Mouse (Mus musculus) limb, embryonic 13.5 days (tissue): ENCODE results near the gene Map2k6. TPM values are rescaled to one million over a fixed set of nuclear protein-coding genes. Genes with fewer than 3 reads are reported as not detected.
"Not testable (repeated sequence)": the region's sequence is repeated elsewhere in the genome, so short reads cannot be mapped to it uniquely, and the experiment has no call there.

Experiments
- ATAC-seq: fragments of 200-750 bp; cut with Nextera tagmentation; 2 replicates; pipeline ENCODE4 v1.8.0; 2017; ENCODE audit warnings: low read depth, moderate number of reproducible peaks, moderate TSS enrichment; ENCODE audit not compliant: low FRiP score
- H3K27ac ChIP-seq: fragments of 300-500 bp; sonication (generic); 2 replicates; pipeline ENCODE4 v1.5.1; 2015; ENCODE audit warnings: inconsistent platforms, mild to moderate bottlenecking, moderate library complexity
- H3K27me3 ChIP-seq: fragments of 300-500 bp; sonication (generic); 2 replicates; pipeline ENCODE4 v1.6.1; 2015; ENCODE audit warnings: mild to moderate bottlenecking, inconsistent platforms
- H3K36me3 ChIP-seq: fragments of 300-500 bp; sonication (generic); 2 replicates; pipeline ENCODE4 v1.6.1; 2015; ENCODE audit warnings: inconsistent platforms, mild to moderate bottlenecking, moderate library complexity
- H3K4me1 ChIP-seq: fragments of 300-500 bp; sonication (generic); 2 replicates; pipeline ENCODE4 v1.6.1; 2015; ENCODE audit warnings: inconsistent platforms
- H3K4me2 ChIP-seq: fragments of 300-500 bp; sonication (generic); replicated peaks from 2 replicates; pipeline ENCODE4 v1.6.1; 2015; ENCODE audit warnings: inconsistent platforms, mild to moderate bottlenecking, moderate library complexity
- H3K4me3 ChIP-seq: fragments of 300-500 bp; sonication (generic); 2 replicates; pipeline ENCODE4 v1.5.1; 2015; ENCODE audit warnings: moderate library complexity, mild to moderate bottlenecking, inconsistent platforms
- H3K9ac ChIP-seq: fragments of 300-500 bp; sonication (generic); 2 replicates; pipeline ENCODE4 v1.6.1; 2015; ENCODE audit warnings: mild to moderate bottlenecking, inconsistent platforms
- H3K9me3 ChIP-seq: fragments of 300-500 bp; sonication (generic); 2 replicates; pipeline ENCODE4 v1.6.1; 2016; ENCODE audit warnings: inconsistent platforms
- WGBS: fragments of 180-500 bp; shearing (Covaris S2); methylation state at CpG from one replicate; pipeline ENCODE4 v1.1.7; 2015; 5-methylcytosine and 5-hydroxymethylcytosine counted together
- polyA plus RNA-seq: library from polyadenylated mRNA; unstranded; fragments of >200 nt; fragmentation: Nextera tagmentation; extraction: Ambion mirVana; gene quantifications from 2 replicates; pipeline ENCODE4 v1.2.1, GENCODE M21; 2015

Map2k6 gene
- 34.3 and 34.6 TPM in 2 replicates for polyA plus RNA-seq

GRCm38 (mm10) chr11:110398553-110399239 lies at the start of gene Map2k6:
Map2k6 (plus strand) TSS chr11:110399122.
- H3K9me3 ChIP-seq = no peaks in the 10 kb centered on the region
- ATAC-seq = peak; percentile 96
- peaks cover 25% of the 10 kb centered on the region for H3K4me1 ChIP-seq
- H3K27ac ChIP-seq = peak within 1 kb of the TSS; percentile 58; the same call in 1 of the 2 replicates
- no peaks in the 10 kb centered on the region for H3K27me3 ChIP-seq
- WGBS = 9% methylated on average over 20 of the region's 20 CpGs
- peak within 1 kb of the TSS; percentile 77 for H3K9ac ChIP-seq
- peak within 1 kb of the TSS; percentile 78 for H3K4me2 ChIP-seq
- no peaks in the 10 kb centered on the region for H3K36me3 ChIP-seq
- peak within 1 kb of the TSS; percentile 59 for H3K4me3 ChIP-seq

- no peaks in the 10 kb centered on the region for H3K27me3 ChIP-seq
- H3K27ac ChIP-seq = no peak overlapping the region
- no peak overlapping the region for H3K4me2 ChIP-seq
- no peak overlapping the region for H3K4me3 ChIP-seq
- no peaks in the 10 kb centered on the region for H3K4me1 ChIP-seq
- no peaks in the 10 kb centered on the region for H3K36me3 ChIP-seq
- WGBS = 84% methylated on average over 9 of the region's 9 CpGs
- no peak overlapping the region for H3K9ac ChIP-seq
- no peaks in the 10 kb centered on the region for H3K9me3 ChIP-seq
- no peak for ATAC-seq
These were observed 44.7 kb upstream of the Map2k6 start for GRCm38 (mm10) chr11:110354261-110354660.

DNA sequence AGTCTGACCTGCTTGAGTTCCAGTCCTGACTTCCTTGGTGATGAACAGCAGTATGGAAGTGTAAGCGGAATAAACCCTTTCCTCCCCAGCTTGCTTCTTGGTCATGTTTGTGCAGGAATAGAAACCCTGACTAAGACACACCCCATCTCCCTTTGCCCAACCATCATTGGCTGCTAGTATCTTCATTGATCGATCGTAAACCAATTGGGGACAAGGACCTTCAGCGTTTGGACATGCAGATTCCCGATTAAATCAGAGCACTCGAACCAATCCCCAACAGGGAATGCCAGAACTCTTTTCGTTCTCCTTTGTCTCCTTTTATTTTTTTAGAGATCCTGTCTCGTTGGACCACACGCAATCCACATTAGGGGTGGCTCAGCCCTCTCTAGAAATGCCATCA lies 43.8 kb upstream of the Map2k6 start:
- not testable (repeated sequence) for H3K4me2 ChIP-seq, H3K27ac ChIP-seq, H3K9me3 ChIP-seq, H3K4me3 ChIP-seq, H3K9ac ChIP-seq, H3K27me3 ChIP-seq, H3K36me3 ChIP-seq, ATAC-seq, H3K4me1 ChIP-seq
- 84% methylated on average over 9 of the region's 9 CpGs for WGBS

DNA sequence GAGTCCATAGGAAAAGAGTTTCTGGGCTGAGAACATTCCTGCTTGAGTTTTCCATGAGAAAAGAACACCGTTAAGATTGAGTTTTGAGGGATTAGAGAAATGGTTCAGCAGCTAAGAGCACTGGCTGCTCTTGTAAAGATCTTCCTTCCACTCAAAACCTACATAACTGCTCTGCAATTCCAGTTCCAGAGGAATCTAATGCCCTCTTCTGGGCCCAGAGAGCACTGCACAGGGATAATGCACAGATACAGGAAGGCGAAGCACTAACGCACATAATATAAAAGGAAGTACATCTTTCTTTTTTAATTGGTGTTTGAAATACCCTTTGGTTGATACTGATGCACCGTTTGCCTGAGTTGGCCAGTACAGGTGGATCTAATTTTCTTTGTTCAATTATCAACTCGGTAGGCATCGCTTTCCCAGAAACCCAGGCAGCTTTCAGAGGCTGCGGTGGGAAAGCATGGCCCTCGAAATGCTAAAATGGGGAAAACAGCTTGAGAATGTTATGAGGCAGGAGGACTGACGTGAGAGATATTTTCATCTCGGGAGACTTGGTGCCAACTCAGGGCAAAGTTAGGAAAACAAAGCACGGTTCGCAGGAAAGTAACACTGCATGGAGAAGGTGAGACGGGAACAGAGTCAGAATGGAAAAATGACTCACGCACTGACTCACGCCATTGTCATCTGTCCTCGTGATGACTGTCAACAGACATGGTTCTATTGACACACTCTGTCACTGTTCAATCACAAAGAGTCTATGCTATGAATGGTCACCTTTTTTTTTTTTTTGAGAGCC lies 41.0 kb upstream of the Map2k6 start:
- Histone ChIP-seq H3K9ac (no peak overlapping the region), H3K27me3 (no peaks in the 10 kb centered on the region), H3K27ac (no peak overlapping the region), H3K9me3 (no peaks in the 10 kb centered on the region), H3K36me3 (no peaks in the 10 kb centered on the region), H3K4me3 (no peak overlapping the region), H3K4me2 (no peak overlapping the region), H3K4me1 (no peaks in the 10 kb centered on the region)
- ATAC-seq = no peak
- 66% methylated on average over 16 of the region's 16 CpGs for WGBS

- Histone ChIP-seq H3K4me2 (no peak overlapping the region), H3K4me1 (peaks cover 12% of the 10 kb centered on the region), H3K9ac (no peak overlapping the region), H3K27ac (no peak overlapping the region), H3K9me3 (no peaks in the 10 kb centered on the region), H3K4me3 (no peak overlapping the region), H3K27me3 (no peaks in the 10 kb centered on the region), H3K36me3 (no peaks in the 10 kb centered on the region)
- no peak for ATAC-seq
- 75% methylated on average over 3 of the region's 3 CpGs for WGBS
These were observed 33.9 kb upstream of the Map2k6 start for GRCm38 (mm10) chr11:110365016-110365415.

DNA sequence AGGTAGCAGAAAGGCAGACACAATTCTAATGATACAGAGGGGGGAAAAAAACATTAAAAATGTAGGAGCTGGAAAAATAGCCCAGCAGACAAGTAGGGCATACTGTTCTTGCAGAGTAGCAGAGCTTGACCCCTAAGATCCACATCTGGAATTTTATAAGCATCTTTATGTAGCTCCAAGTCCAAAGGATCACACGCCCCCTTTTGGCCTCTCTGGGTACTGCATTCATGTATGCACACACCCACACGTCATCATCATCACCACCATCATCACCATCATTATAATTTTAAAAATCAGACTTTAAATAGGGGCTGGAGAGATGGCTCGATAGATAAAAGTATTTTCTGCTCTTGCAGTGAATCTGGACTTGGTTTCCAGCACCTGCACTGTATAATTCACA lies 32.0 kb upstream of the Map2k6 start:
- H3K4me1 ChIP-seq = peaks cover 13% of the 10 kb centered on the region

GRCm38 (mm10) chr11:110367638-110368037 lies 31.3 kb upstream of the Map2k6 start:
- Histone ChIP-seq H3K27me3 (no peaks in the 10 kb centered on the region), H3K36me3 (no peaks in the 10 kb centered on the region), H3K4me1 (peaks cover 13% of the 10 kb centered on the region), H3K9ac (no peak overlapping the region), H3K27ac (no peak overlapping the region), H3K4me3 (no peak overlapping the region), H3K9me3 (no peaks in the 10 kb centered on the region), H3K4me2 (no peak overlapping the region)
- 88% methylated on average over 13 of the region's 13 CpGs for WGBS
- ATAC-seq = no peak

More for the DNA sequence above, 32.0 kb upstream of the Map2k6 start:
- no peak overlapping the region for H3K9ac ChIP-seq
- H3K27ac ChIP-seq = no peak overlapping the region
- H3K36me3 ChIP-seq = no peaks in the 10 kb centered on the region
- no peak for ATAC-seq
- H3K27me3 ChIP-seq = no peaks in the 10 kb centered on the region
- 76% methylated on average over 3 of the region's 3 CpGs for WGBS
- H3K9me3 ChIP-seq = no peaks in the 10 kb centered on the region
- no peak overlapping the region for H3K4me2 ChIP-seq
- H3K4me3 ChIP-seq = no peak overlapping the region

DNA sequence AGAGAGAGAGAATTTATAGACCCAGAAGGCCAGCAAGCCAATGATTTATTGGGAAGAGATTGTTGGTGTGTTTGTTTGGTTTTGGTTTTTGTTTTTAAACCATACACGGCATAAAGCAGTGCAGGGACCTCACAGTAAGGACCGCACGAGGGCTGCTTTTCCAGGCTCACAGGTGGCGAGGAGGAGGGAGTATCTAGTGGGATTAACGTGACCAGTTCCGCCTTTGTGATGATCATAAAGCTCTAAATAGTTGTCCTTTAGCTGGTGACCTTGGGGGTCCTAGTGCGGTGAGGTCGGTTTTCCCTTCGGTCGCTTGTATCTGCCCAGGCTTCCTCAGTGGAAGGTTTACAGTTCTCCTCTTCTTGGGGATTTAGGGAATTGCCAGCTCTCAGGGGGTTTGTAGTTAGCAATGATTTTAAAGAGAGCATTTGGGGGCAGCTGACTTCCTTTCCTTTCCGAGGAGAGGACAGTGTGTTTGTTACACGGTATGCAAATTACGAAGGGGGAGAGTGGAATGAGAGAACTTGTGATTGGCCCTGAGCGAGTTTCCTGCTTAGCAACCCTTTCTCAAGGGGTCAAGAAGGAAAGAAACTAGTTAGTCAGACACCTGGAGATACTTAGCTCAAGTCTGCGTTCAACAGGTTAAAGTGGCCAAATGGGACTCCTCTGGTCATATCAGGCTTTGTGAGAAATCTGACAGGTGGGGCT lies 29.5 kb upstream of the Map2k6 start:
- Histone ChIP-seq H3K9me3 (no peaks in the 10 kb centered on the region), H3K9ac (0 out of 2 replicates have a peak overlapping the region, but pooled peaks have one; percentile 39), H3K4me3 (peak overlapping the region; percentile 8; the same call in 1 of the 2 replicates), H3K4me1 (peaks cover 13% of the 10 kb centered on the region), H3K27ac (no peak overlapping the region), H3K4me2 (peak overlapping the region; percentile 48), H3K36me3 (no peaks in the 10 kb centered on the region), H3K27me3 (no peaks in the 10 kb centered on the region)
- WGBS = 10% methylated on average over 15 of the region's 15 CpGs
- no peak for ATAC-seq

DNA sequence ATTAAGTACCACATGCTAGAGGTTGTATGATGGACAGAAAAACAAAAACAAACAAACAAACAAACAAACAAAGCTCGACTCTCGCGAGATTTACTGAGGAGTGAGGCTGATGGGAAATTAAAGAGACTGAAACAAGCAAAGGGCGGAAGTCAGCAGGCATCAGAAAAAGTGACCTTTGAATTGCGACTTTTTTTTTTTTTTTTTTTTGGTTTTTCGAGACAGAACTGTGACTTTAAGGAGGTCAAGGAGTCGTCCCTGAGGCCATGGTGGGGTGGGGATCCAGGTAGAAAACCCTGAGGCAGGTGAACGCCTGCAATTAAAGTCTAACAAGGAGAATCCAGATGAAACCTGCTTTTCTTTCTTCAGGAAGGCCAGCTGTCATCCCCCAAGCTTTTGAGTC lies 27.1 kb upstream of the Map2k6 start:
- Histone ChIP-seq H3K4me2 (no peak overlapping the region), H3K27ac (no peak overlapping the region), H3K27me3 (no peaks in the 10 kb centered on the region), H3K4me3 (no peak overlapping the region), H3K4me1 (peaks cover 13% of the 10 kb centered on the region), H3K9me3 (no peaks in the 10 kb centered on the region), H3K9ac (no peak overlapping the region), H3K36me3 (no peaks in the 10 kb centered on the region)
- 57% methylated on average over 8 of the region's 8 CpGs for WGBS
- no peak for ATAC-seq

DNA sequence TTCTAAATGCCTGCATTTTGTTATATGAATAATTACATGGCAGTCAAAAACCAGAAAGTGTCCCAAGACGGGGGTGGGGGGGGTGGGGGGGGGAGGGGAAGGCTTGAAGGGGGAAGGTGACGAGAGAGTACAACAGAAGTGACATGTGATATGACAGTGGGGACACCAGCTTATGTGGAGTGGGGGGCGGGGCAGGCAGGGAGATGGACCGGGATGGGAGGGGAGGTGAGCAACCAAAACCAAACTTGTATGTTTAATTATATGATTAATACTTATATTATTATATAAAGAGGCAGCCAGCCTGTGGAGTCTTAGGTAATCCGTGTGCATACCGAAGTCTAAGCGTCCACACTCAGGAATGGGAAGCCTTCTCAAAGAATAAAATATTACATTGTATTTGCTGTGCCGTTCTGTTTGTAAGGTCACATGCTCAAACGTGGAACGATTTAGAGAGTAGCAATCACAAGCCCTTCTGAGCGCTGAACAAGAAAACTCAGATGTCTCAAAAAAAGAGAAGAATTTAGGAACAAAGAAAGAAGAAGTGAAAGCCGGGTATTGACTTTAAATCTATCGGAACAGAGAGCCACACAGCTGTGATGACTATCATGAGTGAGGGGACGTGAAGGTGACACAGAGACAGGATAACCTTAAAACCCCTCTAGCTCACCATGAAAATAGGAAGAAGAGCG lies 26.5 kb upstream of the Map2k6 start:
- no peak for ATAC-seq
- 82% methylated on average over 15 of the region's 15 CpGs for WGBS
- Histone ChIP-seq H3K4me1 (peaks cover 13% of the 10 kb centered on the region), H3K4me2 (no peak overlapping the region), H3K9ac (no peak overlapping the region), H3K4me3 (no peak overlapping the region), H3K36me3 (no peaks in the 10 kb centered on the region), H3K9me3 (no peaks in the 10 kb centered on the region), H3K27me3 (no peaks in the 10 kb centered on the region), H3K27ac (no peak overlapping the region)

DNA sequence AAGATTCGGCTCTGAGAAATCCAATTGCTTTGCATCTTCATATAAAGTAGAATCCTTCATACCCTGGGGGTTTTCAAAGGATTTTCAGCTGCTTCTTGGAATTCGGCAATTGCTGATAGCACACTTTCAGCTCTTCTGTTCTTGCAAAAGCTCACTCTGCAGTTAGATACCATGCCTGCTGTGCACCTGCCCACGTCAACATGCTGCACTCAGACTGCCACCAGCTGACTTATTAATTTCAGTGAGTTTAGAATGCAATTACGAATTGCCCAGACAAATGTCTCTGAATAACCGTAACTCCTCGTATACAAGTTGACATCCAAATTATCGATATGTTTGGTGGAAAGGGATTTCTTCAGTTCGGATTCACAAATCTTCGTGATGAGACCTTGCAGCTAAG lies 24.9 kb upstream of the Map2k6 start:
- 78% methylated on average over 9 of the region's 9 CpGs for WGBS
- ATAC-seq = no peak
- peaks cover 11% of the 10 kb centered on the region for H3K4me1 ChIP-seq

More for the DNA sequence above, 24.9 kb upstream of the Map2k6 start:
- Histone ChIP-seq H3K27me3 (no peaks in the 10 kb centered on the region), H3K9ac (no peak overlapping the region), H3K36me3 (no peaks in the 10 kb centered on the region), H3K9me3 (no peaks in the 10 kb centered on the region), H3K27ac (no peak overlapping the region), H3K4me3 (no peak overlapping the region), H3K4me2 (no peak overlapping the region)
